Mouse (Mus musculus) G1E (cell line): Measurements from ENCODE around the gene Bmi1. TPM values are rescaled to one million over a fixed set of nuclear protein-coding genes. Genes with fewer than 3 reads are reported as not detected.
A peak's percentile ranks its signal among the peaks of the same experiment; 100 is the strongest.

Experiments used
- ATAC-seq: 2 replicates; pipeline ENCODE4 v1.8.0; 2016; ENCODE audit warnings: mild to moderate bottlenecking; ENCODE audit not compliant: insufficient number of reproducible peaks, poor library complexity, low FRiP score, severe bottlenecking; ENCODE audit errors: extremely low read depth
- DNase-seq: peaks from one replicate; pipeline ENCODE4 v3.0.0; 2012; ENCODE audit warnings: low spot score
- H3K27me3 ChIP-seq: 2 replicates; pipeline ENCODE4 v1.6.1; 2012; ENCODE audit warnings: mild to moderate bottlenecking, low read length, inconsistent platforms; ENCODE audit not compliant: insufficient read depth
- H3K36me3 ChIP-seq: replicated peaks from 2 replicates; pipeline ENCODE3; 2012; ENCODE audit warnings: mild to moderate bottlenecking, inconsistent platforms
- H3K4me1 ChIP-seq: 2 replicates; pipeline ENCODE4 v1.6.1; 2012; ENCODE audit warnings: low read depth, low read length, inconsistent platforms, mixed read lengths; ENCODE audit not compliant: insufficient read depth
- H3K4me3 ChIP-seq: 2 replicates; pipeline ENCODE4 v1.5.1; 2012; ENCODE audit warnings: low read depth, mild to moderate bottlenecking, inconsistent platforms, low read length, moderate library complexity, mixed read lengths
- H3K9me3 ChIP-seq: replicated peaks from 2 replicates; pipeline ENCODE4 v1.6.1; 2012; ENCODE audit warnings: inconsistent platforms
- CTCF ChIP-seq: IDR thresholded peaks from 2 replicates; pipeline ENCODE4 v1.5.1; 2012; ENCODE audit warnings: low read depth, low read length, inconsistent platforms, mixed read lengths
- GATA1 ChIP-seq: IDR thresholded peaks from 2 replicates; pipeline ENCODE4 v1.6.1; 2012; ENCODE audit warnings: borderline replicate concordance, low read length, inconsistent platforms, mixed read lengths
- GATA2 ChIP-seq: IDR thresholded peaks from 2 replicates; pipeline ENCODE4 v1.6.1; 2012; ENCODE audit warnings: low read depth, low read length, inconsistent platforms, borderline replicate concordance
- POLR2AphosphoS5 ChIP-seq: IDR thresholded peaks from 2 replicates; pipeline ENCODE4 v1.6.1; 2012; ENCODE audit warnings: low read depth, low read length, inconsistent platforms; ENCODE audit not compliant: insufficient replicate concordance
- TAL1 ChIP-seq: conservative IDR thresholded peaks from 2 replicates; pipeline ENCODE4 v1.6.1; 2012; ENCODE audit warnings: low read depth, low read length, inconsistent platforms, mixed read lengths
- polyA plus RNA-seq: library from polyadenylated mRNA; stranded (reverse); fragments of >175 nt; gene quantifications from 2 replicates; pipeline ENCODE4 v1.2.3, GENCODE M21; 2012
- total RNA-seq, 2 experiments: library from RNA; stranded (forward) in 1 of 2; stranded (reverse) in 1 of 2; fragments of 200-1000 nt in 1 of 2; fragments of >200 nt in 1 of 2; fragmentation: Nextera tagmentation in 1 of 2; gene quantifications; 2 replicates each; pipeline ENCODE4 v1.2.3; 2014 to 2017

The Bmi1 gene
- total and polyA plus RNA-seq, 3 experiments: 45.4 to 165 (median 155) TPM

- Histone ChIP-seq H3K27me3 (peaks cover 30% of the 10 kb centered on the region), H3K36me3 (peaks cover 20% of the 10 kb centered on the region), H3K9me3 (peaks cover 6% of the 10 kb centered on the region), H3K4me3 (no peak overlapping the region), H3K4me1 (peaks cover 27% of the 10 kb centered on the region)
- no peak for ATAC-seq
- no peak for DNase-seq
- TF ChIP-seq GATA2: no peak
- TF ChIP-seq TAL1: no peak
- TF ChIP-seq POLR2AphosphoS5: no peak
Observed at GRCm38 (mm10) chr2:18686386-18686785, 9.6 kb downstream of the Bmi1 start.

GRCm38 (mm10) chr2:18686826-18687519 is 10.2 kb downstream of the Bmi1 start:
- Histone ChIP-seq H3K27me3 (peaks cover 34% of the 10 kb centered on the region), H3K9me3 (peaks cover 6% of the 10 kb centered on the region), H3K4me3 (no peak overlapping the region), H3K36me3 (peaks cover 17% of the 10 kb centered on the region), H3K4me1 (peaks cover 24% of the 10 kb centered on the region)
- DNase-seq: no peak
- ATAC-seq: no peak
- TF ChIP-seq GATA2 (no peak), CTCF (no peak), GATA1 (no peak), POLR2AphosphoS5 (no peak), TAL1 (no peak)

GRCm38 (mm10) chr2:18687671-18688170 is 10.9 kb downstream of the Bmi1 start:
- ATAC-seq (no peak), DNase-seq (no peak)
- peaks cover 27% of the 10 kb centered on the region for H3K4me1 ChIP-seq
- peaks cover 6% of the 10 kb centered on the region for H3K9me3 ChIP-seq
- H3K27me3 ChIP-seq: peaks cover 41% of the 10 kb centered on the region
- H3K4me3 ChIP-seq: no peak overlapping the region
- TF ChIP-seq TAL1: no peak
- no peak for TF ChIP-seq GATA1
- TF ChIP-seq GATA2: no peak
- TF ChIP-seq CTCF: no peak
- no peak for TF ChIP-seq POLR2AphosphoS5
- peaks cover 10% of the 10 kb centered on the region for H3K36me3 ChIP-seq

GRCm38 (mm10) chr2:18688286-18688685 is 11.5 kb downstream of the Bmi1 start:
- Histone ChIP-seq H3K4me1 (peaks cover 32% of the 10 kb centered on the region), H3K4me3 (no peak overlapping the region), H3K36me3 (peaks cover 6% of the 10 kb centered on the region), H3K9me3 (peaks cover 6% of the 10 kb centered on the region), H3K27me3 (peaks cover 41% of the 10 kb centered on the region)
- TF ChIP-seq GATA2: no peak
- no peak for TF ChIP-seq POLR2AphosphoS5
- no peak for TF ChIP-seq GATA1
- TF ChIP-seq TAL1: no peak
- no peak for TF ChIP-seq CTCF
- DNase-seq (no peak), ATAC-seq (no peak)

GRCm38 (mm10) chr2:18688708-18689063 is 11.9 kb downstream of the Bmi1 start:
- TF ChIP-seq CTCF (no peak), GATA2 (no peak), TAL1 (no peak), POLR2AphosphoS5 (no peak), GATA1 (no peak)
- H3K4me3 ChIP-seq: peak overlapping the region; percentile 75; the same call in 1 of the 2 replicates
- H3K36me3 ChIP-seq: peaks cover 6% of the 10 kb centered on the region
- peaks cover 6% of the 10 kb centered on the region for H3K9me3 ChIP-seq
- ATAC-seq (no peak), DNase-seq (no peak)
- peaks cover 36% of the 10 kb centered on the region for H3K4me1 ChIP-seq
- peaks cover 41% of the 10 kb centered on the region for H3K27me3 ChIP-seq

- H3K4me1 ChIP-seq: peaks cover 40% of the 10 kb centered on the region
- DNase-seq: no peak
- H3K36me3 ChIP-seq: no peaks in the 10 kb centered on the region
- TF ChIP-seq GATA2 (no peak), POLR2AphosphoS5 (no peak), CTCF (no peak), TAL1 (no peak), GATA1 (no peak)
- no peak for ATAC-seq
- H3K27me3 ChIP-seq: peaks cover 42% of the 10 kb centered on the region
- H3K4me3 ChIP-seq: peak overlapping the region; percentile 75
- H3K9me3 ChIP-seq: peaks cover 6% of the 10 kb centered on the region
Observed at GRCm38 (mm10) chr2:18689064-18689921, 12.5 kb downstream of the Bmi1 start.
